Mouse (Mus musculus): Measurements from ENCODE around the gene Mast4. TPM values are rescaled to one million over a fixed set of nuclear protein-coding genes. Genes with fewer than 3 reads are reported as not detected.

The Mast4 gene
- total and polyA plus RNA-seq, 3 experiments = 37.1 to 88.8 (median 66.8) TPM

- DNase-seq = no peak
Measured at GRCm38 (mm10) chr13:103059995-103060652, 274.2 kb downstream of the Mast4 start.

- no peak for DNase-seq
Measured at GRCm38 (mm10) chr13:103056451-103056850, 277.8 kb downstream of the Mast4 start.

GRCm38 (mm10) chr13:103052661-103053060, 281.6 kb downstream of the Mast4 start:
- no peak for DNase-seq

GRCm38 (mm10) chr13:103048954-103049353, 285.3 kb downstream of the Mast4 start:
- no peak for DNase-seq

GRCm38 (mm10) chr13:103043692-103044091, 290.6 kb downstream of the Mast4 start:
- no peak for DNase-seq

- no peak for DNase-seq
Measured at GRCm38 (mm10) chr13:103043011-103043410, 291.3 kb downstream of the Mast4 start.

- DNase-seq = no peak
Measured at GRCm38 (mm10) chr13:103037466-103037865, 296.8 kb downstream of the Mast4 start.

GRCm38 (mm10) chr13:103029377-103029776, 304.9 kb downstream of the Mast4 start:
- no peak for DNase-seq

- no peak for DNase-seq
Measured at GRCm38 (mm10) chr13:103027456-103028078, 306.7 kb downstream of the Mast4 start.

- DNase-seq = peak; percentile 39
Measured at GRCm38 (mm10) chr13:103025461-103025860, 308.8 kb downstream of the Mast4 start.

- no peak for DNase-seq
Measured at GRCm38 (mm10) chr13:103018481-103018880, 315.8 kb downstream of the Mast4 start.

- DNase-seq = no peak
Measured at GRCm38 (mm10) chr13:103017661-103018060, 316.6 kb downstream of the Mast4 start.

- peak; percentile 35 for DNase-seq
Measured at GRCm38 (mm10) chr13:103015131-103015750, 319.1 kb downstream of the Mast4 start.

- DNase-seq = peak; percentile 17
Measured at GRCm38 (mm10) chr13:103014631-103015030, 319.7 kb downstream of the Mast4 start.

GRCm38 (mm10) chr13:103014222-103014621, 320.1 kb downstream of the Mast4 start:
- DNase-seq = no peak

- DNase-seq = no peak
Measured at GRCm38 (mm10) chr13:103005227-103005626, 329.1 kb downstream of the Mast4 start.

- no peak for DNase-seq
Measured at GRCm38 (mm10) chr13:103001831-103002230, 332.5 kb downstream of the Mast4 start.

GRCm38 (mm10) chr13:103000891-103001290, 333.4 kb downstream of the Mast4 start:
- DNase-seq = no peak

GRCm38 (mm10) chr13:102994098-102994497, 340.2 kb downstream of the Mast4 start:
- DNase-seq = no peak

- DNase-seq = no peak
Measured at GRCm38 (mm10) chr13:102992680-102993423, 341.4 kb downstream of the Mast4 start.

GRCm38 (mm10) chr13:102991928-102992327, 342.4 kb downstream of the Mast4 start:
- DNase-seq = no peak

GRCm38 (mm10) chr13:102991196-102991595, 343.1 kb downstream of the Mast4 start:
- no peak for DNase-seq

- peak; percentile 34 for DNase-seq
Measured at GRCm38 (mm10) chr13:102990085-102990484, 344.2 kb downstream of the Mast4 start.

Measured in adrenal gland, adult 2 months (tissue).